Mouse (Mus musculus): Measurements from ENCODE around the gene Slc44a1.

Slc44a1 gene

GRCm38 (mm10) chr4:53621084-53621483 lies 180.9 kb downstream of the Slc44a1 start:
- DNase-seq = no peak

- DNase-seq = no peak
Measured at GRCm38 (mm10) chr4:53621490-53621889, 181.3 kb downstream of the Slc44a1 start.

- DNase-seq = no peak
Measured at GRCm38 (mm10) chr4:53623711-53624110, 183.5 kb downstream of the Slc44a1 start.

GRCm38 (mm10) chr4:53624816-53625215 lies 184.6 kb downstream of the Slc44a1 start:
- peak; percentile 66 for DNase-seq

GRCm38 (mm10) chr4:53625263-53625662 lies 185.1 kb downstream of the Slc44a1 start:
- no peak for DNase-seq

GRCm38 (mm10) chr4:53628924-53629323 lies 188.7 kb downstream of the Slc44a1 start:
- peak; percentile 78 for DNase-seq

GRCm38 (mm10) chr4:53630963-53631315 lies 190.7 kb downstream of the Slc44a1 start:
- DNase-seq = no peak

- DNase-seq = peak; percentile 79
Measured at GRCm38 (mm10) chr4:53631316-53632010, 191.2 kb downstream of the Slc44a1 start, which contains the start of gene Fsd1l. Gene Fsd1l, plus strand, starts transcription at chr4:53631471.

- DNase-seq = no peak
Measured at GRCm38 (mm10) chr4:53632011-53632349, 191.8 kb downstream of the Slc44a1 start.

- DNase-seq = no peak
Measured at GRCm38 (mm10) chr4:53635336-53635735, 195.1 kb downstream of the Slc44a1 start.

GRCm38 (mm10) chr4:53637269-53637909 lies 197.2 kb downstream of the Slc44a1 start:
- no peak for DNase-seq

GRCm38 (mm10) chr4:53638549-53639123 lies 198.4 kb downstream of the Slc44a1 start:
- no peak for DNase-seq

GRCm38 (mm10) chr4:53658029-53658428 lies 217.8 kb downstream of the Slc44a1 start:
- no peak for DNase-seq

GRCm38 (mm10) chr4:53660711-53661110 lies 220.5 kb downstream of the Slc44a1 start:
- no peak for DNase-seq
